Mouse (Mus musculus) embryonic facial prominence, embryonic 11.5 days (tissue): ENCODE measurements at regions not wholly inside any gene's neighbourhood (a gene's known extent, or its start where the extent isn't known, plus 50 kb on each side); places are given as distances from the start of the nearest gene placed in this dataset.

Experiments
- ATAC-seq: fragments of 200-750 bp; cut with Nextera tagmentation; replicated peaks from 2 replicates; pipeline ENCODE4 v1.8.0; 2017; ENCODE audit warnings: low read depth; ENCODE audit not compliant: insufficient number of reproducible peaks, low FRiP score, low TSS enrichment
- DNase-seq: peaks from one replicate; pipeline ENCODE4 v3.0.0-alpha.2; 2015; ENCODE audit warnings: low spot score
- H3K27ac ChIP-seq: fragments of 300-500 bp; sonication (generic); replicated peaks from 2 replicates; pipeline ENCODE4 v1.5.1; 2014; ENCODE audit warnings: mild to moderate bottlenecking, low read depth, low read length, control low read depth
- H3K27me3 ChIP-seq: fragments of 300-500 bp; sonication (generic); 2 replicates; pipeline ENCODE4 v1.6.1; 2014; ENCODE audit warnings: mild to moderate bottlenecking, low read length, moderate library complexity, mixed read lengths; ENCODE audit not compliant: control insufficient read depth, insufficient read depth
- H3K36me3 ChIP-seq: fragments of 300-500 bp; sonication (generic); replicated peaks from 2 replicates; pipeline ENCODE4 v1.6.1; 2014; ENCODE audit warnings: low read depth, mild to moderate bottlenecking, low read length, moderate library complexity, mixed read lengths; ENCODE audit not compliant: control insufficient read depth, insufficient read depth
- H3K4me1 ChIP-seq: fragments of 300-500 bp; sonication (generic); 2 replicates; pipeline ENCODE4 v1.6.1; 2014; ENCODE audit warnings: low read length, mixed read lengths; ENCODE audit not compliant: control insufficient read depth, insufficient read depth
- H3K4me2 ChIP-seq: fragments of 300-500 bp; sonication (generic); 2 replicates; pipeline ENCODE4 v1.6.1; 2014; ENCODE audit warnings: low read depth, mild to moderate bottlenecking, control low read depth, low read length, moderate library complexity
- H3K4me3 ChIP-seq: fragments of 300-500 bp; sonication (generic); 2 replicates; pipeline ENCODE4 v1.5.1; 2014; ENCODE audit warnings: low read depth, low read length, control low read depth
- H3K9ac ChIP-seq: fragments of 300-500 bp; sonication (generic); replicated peaks from 2 replicates; pipeline ENCODE4 v1.6.1; 2014; ENCODE audit warnings: mild to moderate bottlenecking, control low read depth, low read length
- H3K9me3 ChIP-seq: fragments of 300-500 bp; sonication (generic); replicated peaks from 2 replicates; pipeline ENCODE4 v1.6.1; 2016; ENCODE audit warnings: mild to moderate bottlenecking, low read length, inconsistent platforms, mixed read lengths; ENCODE audit not compliant: control insufficient read depth
- WGBS: fragments of 180-500 bp; shearing (Covaris S2); extraction: QIAGEN DNeasy Blood & Tissue Kit; methylation state at CpG from one replicate; pipeline ENCODE4 v1.1.7; 2014; 5-methylcytosine and 5-hydroxymethylcytosine counted together

GRCm38 (mm10) chr15:86919704-86920103 is 624.4 kb upstream of the Fam19a5 start:
- Histone ChIP-seq H3K4me3 (no peak overlapping the region), H3K4me2 (no peak overlapping the region), H3K9me3 (no peaks in the 10 kb centered on the region), H3K27ac (no peak overlapping the region), H3K4me1 (no peaks in the 10 kb centered on the region), H3K27me3 (no peaks in the 10 kb centered on the region), H3K36me3 (no peaks in the 10 kb centered on the region), H3K9ac (no peak overlapping the region)
- WGBS = 50% methylated on average over 8 of the region's 8 CpGs
- ATAC-seq (no peak), DNase-seq (no peak)

- no peak for ATAC-seq
- Histone ChIP-seq H3K9ac (no peak overlapping the region), H3K27me3 (no peaks in the 10 kb centered on the region), H3K4me1 (no peaks in the 10 kb centered on the region), H3K4me3 (no peak overlapping the region), H3K36me3 (no peaks in the 10 kb centered on the region), H3K4me2 (no peak overlapping the region), H3K27ac (no peak overlapping the region), H3K9me3 (no peaks in the 10 kb centered on the region)
- peak; percentile 18 for DNase-seq
- 9% methylated on average over 7 of the region's 7 CpGs for WGBS
Measured at GRCm38 (mm10) chr15:86920185-86920584, 623.9 kb upstream of the Fam19a5 start.

GRCm38 (mm10) chr15:86921401-86921800 is 622.7 kb upstream of the Fam19a5 start:
- peak; percentile 20 for DNase-seq
- Histone ChIP-seq H3K4me2 (no peak overlapping the region), H3K27ac (no peak overlapping the region), H3K9ac (no peak overlapping the region), H3K4me1 (no peaks in the 10 kb centered on the region), H3K27me3 (no peaks in the 10 kb centered on the region), H3K4me3 (no peak overlapping the region), H3K36me3 (no peaks in the 10 kb centered on the region), H3K9me3 (no peaks in the 10 kb centered on the region)
- WGBS = 3% methylated on average over 8 of the region's 8 CpGs
- no peak for ATAC-seq

- no peak overlapping the region for H3K27ac ChIP-seq
- H3K4me2 ChIP-seq = no peak overlapping the region
- no peak for ATAC-seq
- H3K27me3 ChIP-seq = no peaks in the 10 kb centered on the region
- DNase-seq = peak; percentile 24
- no peak overlapping the region for H3K9ac ChIP-seq
- no peaks in the 10 kb centered on the region for H3K9me3 ChIP-seq
- no peak overlapping the region for H3K4me3 ChIP-seq
- H3K36me3 ChIP-seq = no peaks in the 10 kb centered on the region
- H3K4me1 ChIP-seq = no peaks in the 10 kb centered on the region
- WGBS = 7% methylated on average over 17 of the region's 17 CpGs
Measured at GRCm38 (mm10) chr15:86925081-86925749, 618.9 kb upstream of the Fam19a5 start.

- Histone ChIP-seq H3K36me3 (no peaks in the 10 kb centered on the region), H3K4me1 (no peaks in the 10 kb centered on the region), H3K27me3 (no peaks in the 10 kb centered on the region), H3K9ac (no peak overlapping the region), H3K4me3 (no peak overlapping the region), H3K9me3 (no peaks in the 10 kb centered on the region), H3K4me2 (no peak overlapping the region), H3K27ac (no peak overlapping the region)
- DNase-seq = peak; percentile 83
- 62% methylated on average over 15 of the region's 15 CpGs for WGBS
- no peak for ATAC-seq
Measured at GRCm38 (mm10) chr15:86932345-86933075, 611.6 kb upstream of the Fam19a5 start.

- Histone ChIP-seq H3K27ac (no peak overlapping the region), H3K36me3 (no peaks in the 10 kb centered on the region), H3K4me1 (no peaks in the 10 kb centered on the region), H3K27me3 (no peaks in the 10 kb centered on the region), H3K4me3 (no peak overlapping the region), H3K4me2 (no peak overlapping the region), H3K9ac (no peak overlapping the region), H3K9me3 (no peaks in the 10 kb centered on the region)
- WGBS = 84% methylated on average over 3 of the region's 3 CpGs
- ATAC-seq = no peak
- DNase-seq = no peak
Measured at GRCm38 (mm10) chr15:86937364-86937763, 606.7 kb upstream of the Fam19a5 start.

- no peak overlapping the region for H3K9ac ChIP-seq
- no peak overlapping the region for H3K4me2 ChIP-seq
- no peaks in the 10 kb centered on the region for H3K9me3 ChIP-seq
- H3K36me3 ChIP-seq = no peaks in the 10 kb centered on the region
- ATAC-seq (no peak), DNase-seq (no peak)
- H3K27ac ChIP-seq = no peak overlapping the region
- no peaks in the 10 kb centered on the region for H3K27me3 ChIP-seq
- H3K4me1 ChIP-seq = no peaks in the 10 kb centered on the region
- WGBS = 88% methylated on average over 7 of the region's 7 CpGs
- no peak overlapping the region for H3K4me3 ChIP-seq
Measured at GRCm38 (mm10) chr15:86944529-86944928, 599.6 kb upstream of the Fam19a5 start.

- no peak overlapping the region for H3K27ac ChIP-seq
- no peak overlapping the region for H3K4me2 ChIP-seq
- DNase-seq = no peak
- H3K27me3 ChIP-seq = no peaks in the 10 kb centered on the region
- no peaks in the 10 kb centered on the region for H3K4me1 ChIP-seq
- no peak overlapping the region for H3K4me3 ChIP-seq
- H3K9me3 ChIP-seq = no peaks in the 10 kb centered on the region
- no peak overlapping the region for H3K9ac ChIP-seq
- no peaks in the 10 kb centered on the region for H3K36me3 ChIP-seq
- WGBS = 60% methylated on average over 5 of the region's 5 CpGs
- no peak for ATAC-seq
Measured at GRCm38 (mm10) chr15:86952593-86952992, 591.5 kb upstream of the Fam19a5 start.
